Mouse (Mus musculus) naive thymus-derived CD4-positive, alpha-beta T cell, adult 2 months (primary cell): ENCODE data around the gene Gm4858.
"Not testable (repeated sequence)": the region's sequence is repeated elsewhere in the genome, so short reads cannot be mapped to it uniquely, and the experiment has no call there.

Experiments used
- DNase-seq: peaks from one replicate; pipeline ENCODE4 v3.0.0-alpha.2; 2011; ENCODE audit warnings: low read depth

Gene Gm4858

GRCm38 (mm10) chr3:93068523-93068922 lies at the start of gene Gm4858:
Gm4858 (plus strand) TSS chr3:93068823.
- not testable (repeated sequence) for DNase-seq

- DNase-seq = no peak
Observed at GRCm38 (mm10) chr3:93018960-93019359, 49.7 kb upstream of the Gm4858 start, which contains the start of gene Lce1m. Lce1m (minus strand) TSS chr3:93019060.

- no peak for DNase-seq
Observed at GRCm38 (mm10) chr3:93021171-93021570, 47.5 kb upstream of the Gm4858 start.

- no peak for DNase-seq
Observed at GRCm38 (mm10) chr3:93023411-93024184, 45.0 kb upstream of the Gm4858 start.

- DNase-seq = no peak
Observed at GRCm38 (mm10) chr3:93025486-93025885, 43.1 kb upstream of the Gm4858 start.

GRCm38 (mm10) chr3:93031450-93031849 lies 37.2 kb upstream of the Gm4858 start:
- no peak for DNase-seq

GRCm38 (mm10) chr3:93050182-93050581 lies 18.4 kb upstream of the Gm4858 start:
- DNase-seq = no peak

GRCm38 (mm10) chr3:93052826-93053474 lies 15.7 kb upstream of the Gm4858 start:
- no peak for DNase-seq

GRCm38 (mm10) chr3:93086631-93087030 lies 18.0 kb downstream of the Gm4858 start:
- DNase-seq = no peak

GRCm38 (mm10) chr3:93093581-93093980 lies 25.0 kb downstream of the Gm4858 start:
- DNase-seq = not testable (repeated sequence)

GRCm38 (mm10) chr3:93096447-93096846 lies 27.8 kb downstream of the Gm4858 start:
- no peak for DNase-seq

- no peak for DNase-seq
Observed at GRCm38 (mm10) chr3:93111668-93112067, 43.0 kb downstream of the Gm4858 start.

- DNase-seq = peak; percentile 1
Observed at GRCm38 (mm10) chr3:93114481-93114880, 45.9 kb downstream of the Gm4858 start.

GRCm38 (mm10) chr3:93119101-93119500 lies 50.5 kb downstream of the Gm4858 start:
- no peak for DNase-seq
